Mouse (Mus musculus): ENCODE measurements around the gene Serpine1. TPM values are rescaled to one million over a fixed set of nuclear protein-coding genes. Genes with fewer than 3 reads are reported as not detected.

The Serpine1 gene
- 1.1 TPM for polyA plus RNA-seq (2014; fragmentation: Illumina TruSeq; extraction: RNeasy Lipid Tissue Mini Kit (QIAGEN cat#74804))

DNA sequence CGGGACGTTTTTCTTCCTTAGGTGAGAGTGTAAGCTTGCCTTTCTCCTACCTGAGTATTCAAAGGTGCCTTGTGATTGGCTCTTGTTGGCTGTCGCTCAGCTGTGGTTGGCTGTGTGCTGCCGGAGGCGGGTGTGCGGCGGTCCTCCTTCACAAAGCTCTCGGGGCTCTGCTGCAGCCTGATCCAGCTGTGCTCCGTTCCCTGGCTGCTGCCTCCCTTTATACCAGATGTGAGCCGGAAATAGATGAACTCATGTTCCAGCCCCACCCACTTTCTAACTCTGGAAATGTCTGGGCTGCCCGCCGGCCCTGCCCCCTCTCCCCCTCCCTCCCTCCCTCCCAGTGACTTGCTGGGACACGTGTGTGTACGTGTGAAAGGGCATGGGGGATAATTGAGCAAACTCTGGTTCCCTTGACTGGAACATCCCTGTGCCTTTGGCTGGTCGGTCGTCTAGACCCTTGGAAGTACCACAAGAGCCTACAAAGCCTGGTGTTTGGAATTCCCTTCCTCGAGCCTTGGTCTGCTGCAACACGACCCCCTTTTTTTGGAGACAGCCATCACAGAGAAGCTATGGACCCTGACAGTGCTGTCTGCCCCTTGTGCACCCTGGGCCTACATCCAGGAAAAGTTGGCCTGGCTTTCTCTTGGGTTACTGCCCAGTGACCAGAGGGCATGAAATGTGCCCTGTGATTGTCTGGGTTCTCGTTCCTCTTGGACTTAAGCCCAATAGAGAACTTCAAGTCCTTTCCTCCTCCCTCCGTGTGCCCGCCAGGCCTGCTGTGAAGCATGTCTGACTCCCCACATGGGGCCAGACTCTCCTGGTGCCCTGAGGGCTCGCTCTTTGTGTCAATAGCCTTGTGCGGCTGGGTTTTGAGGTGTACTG is at the start of gene Serpine1:
Serpine1 (minus strand) TSS at position 190 of the 882 bp plus-strand sequence.

GRCm38 (mm10) chr5:137115866-137116847 is 44.1 kb upstream of the Serpine1 start, which contains the start of gene Trim56:
Gene Trim56 (minus strand): TSS chr5:137116209.

GRCm38 (mm10) chr5:137045402-137046323 is 26.4 kb downstream of the Serpine1 start, which contains the start of gene Ap1s1:
Gene Ap1s1 (minus strand): TSS chr5:137046135.

GRCm38 (mm10) chr5:137026092-137026491 is 46.0 kb downstream of the Serpine1 start, which contains the start of gene Vgf:
Gene Vgf (plus strand): TSS chr5:137026392.

Other genes with a start within 250 kb of the Serpine1 start
- 1.1 TPM for gene Col26a1, start 189.1 kb downstream of the Serpine1 start, polyA plus RNA-seq (2014; fragmentation: Illumina TruSeq; extraction: RNeasy Lipid Tissue Mini Kit (QIAGEN cat#74804))
- 3.8 TPM for gene Ift22, start 164.1 kb downstream of the Serpine1 start, polyA plus RNA-seq (2014; fragmentation: Illumina TruSeq; extraction: RNeasy Lipid Tissue Mini Kit (QIAGEN cat#74804))
- gene Fis1, start 119.0 kb downstream of the Serpine1 start, polyA plus RNA-seq (2014; fragmentation: Illumina TruSeq; extraction: RNeasy Lipid Tissue Mini Kit (QIAGEN cat#74804)), result 6.2 TPM
- gene Cldn15, start 105.7 kb downstream of the Serpine1 start, polyA plus RNA-seq (2014; fragmentation: Illumina TruSeq; extraction: RNeasy Lipid Tissue Mini Kit (QIAGEN cat#74804)), result 2.9 TPM
- gene Plod3, start 85.2 kb downstream of the Serpine1 start, polyA plus RNA-seq (2014; fragmentation: Illumina TruSeq; extraction: RNeasy Lipid Tissue Mini Kit (QIAGEN cat#74804)), result 2.3 TPM
- 0.80 TPM for gene Znhit1, start 84.2 kb downstream of the Serpine1 start, polyA plus RNA-seq (2014; fragmentation: Illumina TruSeq; extraction: RNeasy Lipid Tissue Mini Kit (QIAGEN cat#74804))
- not detected for gene Vgf, start 45.9 kb downstream of the Serpine1 start, polyA plus RNA-seq (2014; fragmentation: Illumina TruSeq; extraction: RNeasy Lipid Tissue Mini Kit (QIAGEN cat#74804))
- 10.1 TPM for gene Ap1s1, start 26.1 kb downstream of the Serpine1 start, polyA plus RNA-seq (2014; fragmentation: Illumina TruSeq; extraction: RNeasy Lipid Tissue Mini Kit (QIAGEN cat#74804))
- gene Trim56, start 43.9 kb upstream of the Serpine1 start, polyA plus RNA-seq (2014; fragmentation: Illumina TruSeq; extraction: RNeasy Lipid Tissue Mini Kit (QIAGEN cat#74804)), result 33.9 TPM
- gene Muc3, start 77.1 kb upstream of the Serpine1 start, polyA plus RNA-seq (2014; fragmentation: Illumina TruSeq; extraction: RNeasy Lipid Tissue Mini Kit (QIAGEN cat#74804)), result 0.34 TPM
- gene Muc3a, start 140.1 kb upstream of the Serpine1 start, polyA plus RNA-seq (2014; fragmentation: Illumina TruSeq; extraction: RNeasy Lipid Tissue Mini Kit (QIAGEN cat#74804)), result not detected
- gene Ache, start 215.3 kb upstream of the Serpine1 start, polyA plus RNA-seq (2014; fragmentation: Illumina TruSeq; extraction: RNeasy Lipid Tissue Mini Kit (QIAGEN cat#74804)), result not detected
- gene Ufsp1, start 222.4 kb upstream of the Serpine1 start, polyA plus RNA-seq (2014; fragmentation: Illumina TruSeq; extraction: RNeasy Lipid Tissue Mini Kit (QIAGEN cat#74804)), result 2.2 TPM
- gene Srrt, start 235.4 kb upstream of the Serpine1 start, polyA plus RNA-seq (2014; fragmentation: Illumina TruSeq; extraction: RNeasy Lipid Tissue Mini Kit (QIAGEN cat#74804)), result 26.4 TPM
- gene Trip6, start 242.1 kb upstream of the Serpine1 start, polyA plus RNA-seq (2014; fragmentation: Illumina TruSeq; extraction: RNeasy Lipid Tissue Mini Kit (QIAGEN cat#74804)), result 0.20 TPM